Mouse (Mus musculus) thymus, adult 2 months (tissue): ENCODE data around the gene AL732309.1.

Experiments used
- CTCF ChIP-seq: fragments of 200-500 bp; IDR thresholded peaks from 2 replicates; pipeline ENCODE4 v1.5.1; 2012; ENCODE audit warnings: mild to moderate bottlenecking, control low read depth, low read length, moderate library complexity, borderline replicate concordance; ENCODE audit not compliant: control insufficient read depth, poor library complexity, insufficient read depth; ENCODE audit errors: extremely low read depth
- POLR2A ChIP-seq: fragments of 200-500 bp; IDR thresholded peaks from 2 replicates; pipeline ENCODE4 v1.6.1; 2012; ENCODE audit warnings: mild to moderate bottlenecking, low read length, control low read depth, moderate library complexity; ENCODE audit not compliant: control insufficient read depth, poor library complexity, insufficient read depth; ENCODE audit errors: extremely low read depth

DNA sequence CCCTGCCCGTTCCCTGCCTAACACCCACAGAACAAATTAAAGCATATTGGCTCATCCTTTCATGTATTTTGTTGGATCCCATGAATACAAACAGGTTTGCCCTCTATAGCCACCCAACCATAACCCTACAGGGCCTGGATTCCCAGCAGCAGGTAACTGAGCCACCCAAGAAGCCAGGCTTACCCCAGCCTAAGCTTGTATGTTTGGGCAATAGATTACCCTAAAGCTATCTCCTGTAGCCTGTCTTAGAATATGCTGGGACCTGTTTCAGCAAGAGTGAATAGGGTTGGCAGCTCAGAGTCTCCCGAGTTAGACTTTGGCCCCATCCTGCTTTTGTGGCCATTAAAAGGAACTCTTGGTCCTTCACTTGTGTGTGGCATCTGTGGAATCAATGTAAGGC lies 38.9 kb upstream of the AL732309.1 start:
- TF ChIP-seq POLR2A (no peak), CTCF (no peak)
